Mouse (Mus musculus) fibroblast of lung, adult 2 months (primary cell): ENCODE data around the gene Gm6676.
"Not testable (repeated sequence)": the region's sequence is repeated elsewhere in the genome, so short reads cannot be mapped to it uniquely, and the experiment has no call there.

Source experiments
- DNase-seq: peaks from one replicate; pipeline ENCODE4 v3.0.0-alpha.2; 2011; ENCODE audit warnings: low read depth

The Gm6676 gene

DNA sequence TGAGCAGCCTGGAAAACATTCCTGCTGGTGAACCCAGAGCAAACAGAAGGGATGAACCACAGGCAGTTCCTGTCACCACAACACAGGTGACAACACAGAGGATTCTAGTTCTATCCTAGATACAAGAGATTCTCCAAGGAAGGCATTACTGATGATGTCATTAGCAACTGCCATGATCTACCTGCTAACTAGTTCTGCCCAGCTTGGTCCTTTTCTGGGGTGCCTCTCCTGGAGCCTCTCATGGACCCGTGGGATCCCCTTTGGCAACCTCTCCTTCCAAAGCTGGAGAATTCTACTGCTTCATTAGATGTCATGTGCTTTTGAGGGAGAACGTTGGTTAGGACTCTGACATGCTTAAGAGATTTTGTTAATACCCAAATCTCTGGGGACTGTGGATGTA lies at the start of gene Gm6676:
TSS of gene Gm6676 (minus strand) at position 101 of the 400 bp plus-strand sequence.
- DNase-seq: not testable (repeated sequence)

DNA sequence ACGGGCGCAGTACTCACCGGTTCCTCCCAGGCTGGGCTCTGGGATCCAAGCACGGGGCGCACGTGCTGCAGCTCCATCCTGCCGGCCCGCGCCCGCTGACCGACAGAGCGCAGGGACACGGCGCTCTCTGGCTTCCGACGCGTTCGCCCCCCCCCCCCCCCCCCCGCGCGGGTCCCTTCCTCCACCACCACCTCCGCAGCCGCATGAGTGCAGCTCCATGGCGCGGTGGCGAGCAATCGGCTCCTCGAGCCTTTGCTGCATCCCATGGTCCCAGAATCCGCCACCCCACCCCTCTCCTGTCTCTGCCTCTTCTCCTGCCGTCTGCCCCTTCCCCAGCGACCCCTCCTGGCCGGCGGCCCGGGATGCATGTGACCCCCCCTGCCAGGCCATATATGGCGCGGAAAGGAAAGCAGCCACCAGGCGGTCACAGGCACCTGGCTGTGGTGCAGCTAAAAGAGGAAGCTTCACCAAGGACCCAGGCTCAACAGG lies 49.3 kb upstream of the Gm6676 start, which contains the start of gene Gm3512:
TSS of gene Gm3512 (minus strand) at position 51 of the 489 bp plus-strand sequence.
- not testable (repeated sequence) for DNase-seq

DNA sequence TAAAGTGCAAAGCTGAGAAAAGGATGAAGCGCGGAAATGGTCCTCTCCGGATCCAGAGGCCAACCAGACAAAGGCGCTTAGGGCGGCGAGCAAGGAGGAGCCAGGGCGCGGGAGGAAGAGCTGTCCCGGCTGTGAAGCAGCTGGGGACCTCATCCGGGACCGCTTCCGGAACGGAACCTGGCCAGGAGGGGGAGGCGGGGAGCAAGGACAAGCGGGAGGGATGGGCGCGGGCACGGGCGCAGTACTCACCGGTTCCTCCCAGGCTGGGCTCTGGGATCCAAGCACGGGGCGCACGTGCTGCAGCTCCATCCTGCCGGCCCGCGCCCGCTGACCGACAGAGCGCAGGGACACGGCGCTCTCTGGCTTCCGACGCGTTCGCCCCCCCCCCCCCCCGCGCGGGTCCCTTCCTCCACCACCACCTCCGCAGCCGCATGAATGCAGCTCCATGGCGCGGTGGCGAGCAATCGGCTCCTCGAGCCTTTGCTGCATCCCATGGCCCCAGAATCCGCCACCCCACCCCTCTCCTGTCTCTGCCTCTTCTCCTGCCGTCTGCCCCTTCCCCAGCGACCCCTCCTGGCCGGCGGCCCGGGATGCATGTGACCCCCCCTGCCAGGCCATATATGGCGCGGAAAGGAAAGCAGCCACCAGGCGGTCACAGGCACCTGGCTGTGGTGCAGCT lies 19.9 kb downstream of the Gm6676 start:
- DNase-seq: not testable (repeated sequence)

GRCm38 (mm10) chr14:7100521-7100920 lies 24.7 kb downstream of the Gm6676 start, which contains the start of gene Gm3696:
Gene Gm3696 (minus strand): TSS chr14:7100621.
- DNase-seq: not testable (repeated sequence)
